Mouse (Mus musculus) neural tube, embryonic 11.5 days (tissue): ENCODE data around the gene Aldh1a1. TPM values are rescaled to one million over a fixed set of nuclear protein-coding genes. Genes with fewer than 3 reads are reported as not detected.
"Not testable (repeated sequence)": the region's sequence is repeated elsewhere in the genome, so short reads cannot be mapped to it uniquely, and the experiment has no call there.

Experiments used
- ATAC-seq: fragments of 200-750 bp; cut with Nextera tagmentation; 2 replicates; pipeline ENCODE4 v1.8.0; 2017; ENCODE audit warnings: moderate number of reproducible peaks, mild to moderate bottlenecking, moderate TSS enrichment, moderate library complexity; ENCODE audit not compliant: insufficient read depth, low FRiP score, low TSS enrichment
- DNase-seq: peaks from one replicate; pipeline ENCODE4 v3.0.0-alpha.2; 2015; ENCODE audit warnings: low spot score
- H3K27ac ChIP-seq: fragments of 300-500 bp; sonication (generic); 2 replicates; pipeline ENCODE4 v1.5.1; 2014; ENCODE audit warnings: low read depth, mild to moderate bottlenecking, low read length
- H3K27me3 ChIP-seq: fragments of 300-500 bp; sonication (generic); 2 replicates; pipeline ENCODE4 v1.6.1; 2014; ENCODE audit warnings: mild to moderate bottlenecking, low read length, mixed read lengths; ENCODE audit not compliant: control insufficient read depth, insufficient read depth
- H3K36me3 ChIP-seq: fragments of 300-500 bp; sonication (generic); 2 replicates; pipeline ENCODE4 v1.6.1; 2014; ENCODE audit warnings: mild to moderate bottlenecking, low read length, moderate library complexity, mixed read lengths; ENCODE audit not compliant: control insufficient read depth, insufficient read depth
- H3K4me1 ChIP-seq: fragments of 300-500 bp; sonication (generic); 2 replicates; pipeline ENCODE4 v1.6.1; 2014; ENCODE audit warnings: low read length, mixed read lengths; ENCODE audit not compliant: control insufficient read depth, insufficient read depth
- H3K4me2 ChIP-seq: fragments of 300-500 bp; sonication (generic); 2 replicates; pipeline ENCODE4 v1.6.1; 2014; ENCODE audit warnings: low read depth, mild to moderate bottlenecking, moderate library complexity
- H3K4me3 ChIP-seq: fragments of 300-500 bp; sonication (generic); 2 replicates; pipeline ENCODE4 v1.5.1; 2014; ENCODE audit warnings: low read depth, low read length
- H3K9ac ChIP-seq: fragments of 300-500 bp; sonication (generic); 2 replicates; pipeline ENCODE4 v1.6.1; 2014; ENCODE audit warnings: mild to moderate bottlenecking, low read length
- H3K9me3 ChIP-seq: fragments of 300-500 bp; sonication (generic); 2 replicates; pipeline ENCODE4 v1.6.1; 2016; ENCODE audit warnings: low read length; ENCODE audit not compliant: control insufficient read depth
- WGBS: fragments of 180-500 bp; shearing (Covaris S2); extraction: QIAGEN DNeasy Blood & Tissue Kit; methylation state at CpG from one replicate; pipeline ENCODE4 v1.1.7; 2014; 5-methylcytosine and 5-hydroxymethylcytosine counted together
- polyA plus RNA-seq: library from polyadenylated mRNA; unstranded; fragments of >200 nt; fragmentation: Nextera tagmentation; extraction: Ambion mirVana; gene quantifications from 2 replicates; pipeline ENCODE4 v1.2.1, GENCODE M21; 2014

Aldh1a1 gene
- polyA plus RNA-seq, 1 experiment from 2014 or later, result not detected

DNA sequence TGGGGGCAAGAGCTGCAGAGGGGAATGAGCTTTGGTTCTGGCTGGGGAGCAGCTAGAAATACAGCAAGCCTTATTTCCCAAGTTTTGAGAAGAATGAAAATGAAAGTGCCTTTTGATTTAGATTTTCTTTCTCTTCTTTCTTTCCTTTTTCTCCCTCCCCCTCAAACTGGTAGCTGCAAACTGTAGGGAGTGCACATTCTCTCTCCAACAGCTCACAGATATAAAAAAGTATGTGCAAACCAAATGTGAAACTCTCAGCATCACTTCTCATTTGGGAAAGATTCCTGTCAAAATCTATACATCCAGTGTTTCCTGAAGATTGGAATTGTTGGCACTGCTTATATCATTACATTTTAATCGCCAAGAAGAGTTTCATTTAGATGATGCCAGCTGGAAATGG, 110.7 kb downstream of the Aldh1a1 start:
- no peak overlapping the region for H3K9ac ChIP-seq
- 73% methylated on average over 1 of the region's 1 CpGs for WGBS
- no peaks in the 10 kb centered on the region for H3K4me1 ChIP-seq
- no peaks in the 10 kb centered on the region for H3K9me3 ChIP-seq
- H3K4me2 ChIP-seq, result no peak overlapping the region
- DNase-seq, result no peak
- H3K36me3 ChIP-seq, result no peaks in the 10 kb centered on the region
- H3K27me3 ChIP-seq, result no peaks in the 10 kb centered on the region
- ATAC-seq, result no peak
- no peak overlapping the region for H3K4me3 ChIP-seq
- H3K27ac ChIP-seq, result no peak overlapping the region

DNA sequence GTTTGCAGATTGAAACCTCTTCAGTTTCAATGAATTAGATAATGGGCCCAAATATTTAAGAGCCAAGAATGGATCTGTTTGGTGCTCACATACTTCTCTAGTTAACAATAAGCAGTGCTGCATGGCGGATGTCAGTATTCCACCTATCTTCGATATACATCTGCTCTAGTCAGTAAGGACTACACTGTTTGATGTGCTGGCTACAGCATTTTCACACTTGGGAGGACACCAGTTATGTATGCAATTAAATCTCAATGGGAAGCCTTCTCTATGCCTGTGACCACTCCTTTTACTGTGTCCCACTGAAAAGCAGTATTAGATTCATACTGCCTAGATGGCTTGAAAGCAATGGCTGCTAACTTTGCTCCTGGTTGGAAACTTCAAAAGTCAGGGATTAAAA, 111.4 kb downstream of the Aldh1a1 start:
- no peaks in the 10 kb centered on the region for H3K4me1 ChIP-seq
- no peak overlapping the region for H3K9ac ChIP-seq
- H3K27me3 ChIP-seq, result no peaks in the 10 kb centered on the region
- no peaks in the 10 kb centered on the region for H3K9me3 ChIP-seq
- H3K36me3 ChIP-seq, result no peaks in the 10 kb centered on the region
- 94% methylated on average over 2 of the region's 2 CpGs for WGBS
- no peak for DNase-seq
- no peak overlapping the region for H3K4me3 ChIP-seq
- H3K27ac ChIP-seq, result no peak overlapping the region
- no peak overlapping the region for H3K4me2 ChIP-seq
- no peak for ATAC-seq

DNA sequence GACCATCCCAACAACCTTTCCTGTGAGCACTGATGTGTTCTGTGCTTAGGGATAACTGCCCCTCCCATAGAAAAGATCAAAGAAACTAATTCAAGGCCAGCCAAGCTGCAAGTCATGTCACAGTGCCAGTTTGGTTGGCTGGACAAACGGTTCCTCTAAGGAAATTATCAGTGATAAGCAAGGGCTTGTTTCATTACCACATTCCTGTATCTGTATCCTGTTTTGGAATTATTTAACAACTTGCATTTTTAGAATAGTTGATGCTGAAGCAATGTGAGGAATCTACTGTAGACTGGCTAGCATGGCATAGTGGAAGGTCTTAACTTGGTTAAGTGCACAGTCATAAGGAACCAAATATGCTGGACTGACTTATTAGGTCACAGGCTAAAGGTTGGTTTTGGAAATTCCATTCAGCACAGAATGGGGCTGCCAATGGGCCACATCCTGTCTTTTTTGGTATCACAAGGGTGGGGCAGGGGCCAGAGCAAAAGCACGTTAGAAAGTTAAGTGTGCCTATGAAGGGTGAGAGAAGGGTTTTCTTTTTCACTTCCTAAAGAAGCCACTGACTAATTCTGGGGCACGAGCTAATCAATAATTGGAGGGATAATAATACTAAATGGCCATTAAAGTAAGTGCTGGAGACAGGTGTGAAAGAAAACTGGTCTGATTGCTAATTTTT, 121.9 kb downstream of the Aldh1a1 start:
- Histone ChIP-seq H3K9me3 (no peaks in the 10 kb centered on the region), H3K4me2 (no peak overlapping the region), H3K36me3 (no peaks in the 10 kb centered on the region), H3K4me3 (no peak overlapping the region), H3K27ac (no peak overlapping the region), H3K4me1 (no peaks in the 10 kb centered on the region), H3K27me3 (no peaks in the 10 kb centered on the region), H3K9ac (no peak overlapping the region)
- DNase-seq (no peak), ATAC-seq (no peak)
- WGBS, result 72% methylated on average over 3 of the region's 3 CpGs

DNA sequence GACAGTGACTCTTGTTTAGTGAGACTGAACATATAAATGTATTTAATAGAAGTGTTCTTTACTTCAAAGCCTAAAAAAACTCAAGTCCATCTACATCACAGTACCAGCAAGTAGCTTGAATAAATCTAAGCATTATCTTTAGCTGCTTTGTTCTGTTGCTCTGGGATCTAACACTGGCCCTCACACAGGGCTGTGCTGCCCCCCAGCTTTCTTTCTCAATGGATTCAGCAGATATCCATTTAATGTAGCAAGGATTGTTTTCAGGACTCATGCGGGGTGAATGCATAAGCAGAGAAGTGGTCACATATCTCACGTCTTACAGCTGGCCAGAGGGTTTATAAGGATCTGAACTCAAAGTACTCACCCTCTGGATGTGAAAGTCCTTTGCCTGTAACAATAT, 129.9 kb downstream of the Aldh1a1 start:
- 55% methylated on average over 2 of the region's 2 CpGs for WGBS

DNA sequence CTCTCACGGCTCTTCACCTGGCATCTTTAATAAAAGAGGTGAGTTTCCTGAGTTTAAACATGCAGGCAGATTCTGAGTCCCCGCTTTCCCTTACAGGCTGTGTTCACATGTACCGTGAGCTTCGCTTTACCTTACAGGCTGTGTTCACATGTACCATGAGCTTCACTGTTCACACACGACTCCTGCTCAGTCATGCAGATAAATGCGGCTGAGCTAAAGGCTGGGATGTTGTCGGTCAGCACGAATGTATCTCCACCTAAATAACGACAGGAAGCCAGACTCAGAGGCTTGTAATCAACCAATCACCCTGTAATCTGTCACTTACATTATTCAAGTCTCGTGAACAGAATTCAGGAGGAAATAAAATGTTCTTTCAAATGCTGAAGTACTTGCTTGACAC, 130.9 kb downstream of the Aldh1a1 start:
- no peaks in the 10 kb centered on the region for H3K9me3 ChIP-seq
- DNase-seq, result no peak
- H3K36me3 ChIP-seq, result no peaks in the 10 kb centered on the region
- no peak overlapping the region for H3K4me3 ChIP-seq
- ATAC-seq, result no peak
- H3K9ac ChIP-seq, result no peak overlapping the region
- H3K27me3 ChIP-seq, result no peaks in the 10 kb centered on the region
- H3K27ac ChIP-seq, result no peak overlapping the region
- H3K4me2 ChIP-seq, result no peak overlapping the region
- H3K4me1 ChIP-seq, result no peaks in the 10 kb centered on the region
- 65% methylated on average over 10 of the region's 10 CpGs for WGBS

More for the DNA sequence above, 129.9 kb downstream of the Aldh1a1 start:
- ATAC-seq (no peak), DNase-seq (no peak)
- no peak overlapping the region for H3K4me3 ChIP-seq
- no peak overlapping the region for H3K4me2 ChIP-seq
- no peaks in the 10 kb centered on the region for H3K27me3 ChIP-seq
- no peaks in the 10 kb centered on the region for H3K9me3 ChIP-seq
- H3K9ac ChIP-seq, result no peak overlapping the region
- no peaks in the 10 kb centered on the region for H3K36me3 ChIP-seq
- H3K4me1 ChIP-seq, result no peaks in the 10 kb centered on the region
- no peak overlapping the region for H3K27ac ChIP-seq

DNA sequence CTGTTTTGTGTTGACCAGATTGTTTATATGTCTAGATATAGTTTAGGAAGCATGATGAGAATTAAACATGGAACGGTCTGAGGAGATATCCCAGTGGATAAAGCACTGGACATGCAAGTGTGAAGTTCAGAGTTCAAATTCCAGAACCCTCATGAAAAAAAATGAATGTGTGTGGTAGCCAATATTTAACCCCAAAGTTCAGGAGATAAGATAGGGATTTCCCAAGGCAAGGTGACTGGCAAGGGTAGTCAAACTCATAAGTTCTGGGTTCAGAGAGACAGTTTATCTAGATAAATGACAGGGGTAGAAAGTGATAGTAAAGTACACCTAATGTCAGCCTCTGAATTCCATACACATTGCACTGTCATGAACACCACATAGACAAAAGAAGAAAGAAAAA, 138.5 kb downstream of the Aldh1a1 start:
- Histone ChIP-seq H3K9me3 (no peaks in the 10 kb centered on the region), H3K36me3 (no peaks in the 10 kb centered on the region), H3K9ac (no peak overlapping the region), H3K4me1 (no peaks in the 10 kb centered on the region), H3K4me2 (no peak overlapping the region), H3K27me3 (no peaks in the 10 kb centered on the region), H3K4me3 (no peak overlapping the region), H3K27ac (no peak overlapping the region)
- no peak for ATAC-seq
- WGBS, result 87% methylated on average over 1 of the region's 1 CpGs
- DNase-seq, result no peak

DNA sequence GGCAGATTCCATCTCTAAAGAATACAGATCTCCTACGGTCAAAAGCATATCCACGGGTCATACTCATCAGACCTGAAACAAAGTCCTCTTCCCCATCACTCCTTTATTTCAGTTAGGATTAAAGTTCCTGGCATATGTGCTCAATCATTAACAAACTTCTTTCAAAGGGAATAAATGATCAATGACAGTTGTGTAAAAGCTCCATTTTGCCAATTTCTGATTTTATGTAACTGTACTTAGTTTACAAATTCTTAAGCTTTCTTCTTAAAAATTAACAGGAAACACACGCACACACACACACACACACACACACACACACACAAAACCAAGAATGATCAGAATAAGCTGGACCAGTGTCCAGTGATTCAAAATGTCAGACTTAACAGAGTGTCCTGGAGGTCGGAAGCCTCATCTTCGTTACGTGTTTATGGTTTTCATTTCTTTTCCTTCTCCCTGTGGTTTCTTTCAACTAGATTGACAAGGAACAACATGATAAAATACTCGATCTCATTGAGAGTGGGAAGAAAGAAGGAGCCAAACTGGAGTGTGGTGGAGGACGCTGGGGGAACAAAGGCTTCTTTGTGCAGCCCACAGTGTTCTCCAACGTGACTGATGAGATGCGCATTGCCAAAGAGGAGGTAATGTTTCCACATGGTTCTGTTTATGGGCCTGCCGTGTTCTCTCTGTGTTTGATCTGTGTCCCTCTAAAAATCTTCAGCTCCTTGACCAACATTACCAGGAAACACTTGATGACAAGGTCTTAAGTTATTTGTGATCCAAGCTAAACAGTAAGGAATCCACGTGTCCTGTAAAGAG, 141.6 kb downstream of the Aldh1a1 start:
- no peaks in the 10 kb centered on the region for H3K4me1 ChIP-seq
- no peak overlapping the region for H3K4me3 ChIP-seq
- no peak overlapping the region for H3K9ac ChIP-seq
- no peak overlapping the region for H3K4me2 ChIP-seq
- H3K27ac ChIP-seq, result no peak overlapping the region
- ATAC-seq (peak; percentile 87), DNase-seq (peak; percentile 60)
- WGBS, result 38% methylated on average over 12 of the region's 12 CpGs
- no peaks in the 10 kb centered on the region for H3K36me3 ChIP-seq
- H3K27me3 ChIP-seq, result no peaks in the 10 kb centered on the region
- no peaks in the 10 kb centered on the region for H3K9me3 ChIP-seq

DNA sequence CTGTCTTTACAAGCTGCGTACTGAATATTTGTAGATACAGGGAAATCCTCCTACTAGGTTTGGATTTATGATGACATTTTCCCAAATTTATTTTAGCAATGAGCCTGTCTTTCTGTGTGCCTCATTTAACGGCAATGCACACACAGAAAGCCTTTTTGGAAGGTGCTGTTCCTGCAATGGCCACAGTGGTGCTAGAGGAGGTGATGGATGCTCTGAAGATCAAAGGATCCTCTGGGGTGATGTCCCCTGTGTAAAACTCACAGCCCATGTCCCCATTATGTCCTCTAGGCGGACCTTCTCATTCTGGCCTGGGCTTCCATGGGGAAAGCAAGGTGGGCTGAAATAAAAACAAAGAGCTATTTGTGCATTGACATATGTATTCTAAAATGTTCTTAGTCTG, 151.8 kb downstream of the Aldh1a1 start:
- Histone ChIP-seq H3K27ac (no peak overlapping the region), H3K27me3 (no peaks in the 10 kb centered on the region), H3K4me2 (no peak overlapping the region), H3K9me3 (no peaks in the 10 kb centered on the region), H3K9ac (no peak overlapping the region), H3K36me3 (no peaks in the 10 kb centered on the region), H3K4me1 (no peaks in the 10 kb centered on the region), H3K4me3 (no peak overlapping the region)
- no peak for ATAC-seq
- no peak for DNase-seq
- WGBS, result 40% methylated on average over 3 of the region's 3 CpGs

DNA sequence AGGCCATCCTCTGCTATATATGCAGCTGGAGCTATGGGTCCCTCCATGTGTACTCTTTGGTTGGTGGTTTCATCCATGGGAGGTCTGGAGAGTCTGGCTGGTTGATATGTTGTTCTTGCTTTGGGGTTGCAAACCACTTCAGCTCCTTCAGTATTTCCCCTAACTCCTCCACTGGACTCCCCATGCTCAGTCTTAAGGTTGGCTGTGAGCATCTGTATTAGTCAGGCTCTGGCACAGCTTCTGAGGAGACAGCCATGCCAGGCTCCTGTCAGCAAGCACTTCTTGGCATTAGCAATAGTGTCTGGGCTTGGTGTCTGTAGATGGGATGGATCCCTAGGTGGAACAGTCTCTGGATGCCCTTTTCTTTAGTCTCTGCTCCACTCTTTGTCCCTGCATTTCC, 155.0 kb downstream of the Aldh1a1 start:
- H3K9ac ChIP-seq, ATAC-seq, H3K9me3 ChIP-seq, H3K27ac ChIP-seq, H3K4me2 ChIP-seq, H3K4me3 ChIP-seq, H3K27me3 ChIP-seq, H3K36me3 ChIP-seq, H3K4me1 ChIP-seq, DNase-seq: not testable (repeated sequence)
